Mouse (Mus musculus) intestine, embryonic 15.5 days (tissue): ENCODE measurements around the gene Gm17455. TPM values are rescaled to one million over a fixed set of nuclear protein-coding genes. Genes with fewer than 3 reads are reported as not detected.

ENCODE experiments used
- ATAC-seq: fragments of 200-750 bp; cut with Nextera tagmentation; 2 replicates; pipeline ENCODE4 v1.8.0; 2017; ENCODE audit warnings: moderate TSS enrichment, moderate library complexity
- H3K27ac ChIP-seq: fragments of 300-500 bp; sonication (generic); 2 replicates; pipeline ENCODE4 v1.5.1; 2015; ENCODE audit warnings: mild to moderate bottlenecking, inconsistent platforms
- H3K27me3 ChIP-seq: fragments of 300-500 bp; sonication (generic); replicated peaks from 2 replicates; pipeline ENCODE4 v1.6.1; 2015; ENCODE audit warnings: inconsistent platforms
- H3K36me3 ChIP-seq: fragments of 300-500 bp; sonication (generic); 2 replicates; pipeline ENCODE4 v1.6.1; 2015; ENCODE audit warnings: inconsistent platforms
- H3K4me1 ChIP-seq: fragments of 300-500 bp; sonication (generic); replicated peaks from 2 replicates; pipeline ENCODE4 v1.6.1; 2015; ENCODE audit warnings: inconsistent platforms
- H3K4me2 ChIP-seq: fragments of 300-500 bp; sonication (generic); replicated peaks from 2 replicates; pipeline ENCODE4 v1.6.1; 2015; ENCODE audit warnings: mild to moderate bottlenecking, inconsistent platforms
- H3K4me3 ChIP-seq: fragments of 300-500 bp; sonication (generic); replicated peaks from 2 replicates; pipeline ENCODE4 v1.5.1; 2015; ENCODE audit warnings: inconsistent platforms
- H3K9ac ChIP-seq: fragments of 300-500 bp; sonication (generic); 2 replicates; pipeline ENCODE4 v1.6.1; 2015; ENCODE audit warnings: inconsistent platforms
- H3K9me3 ChIP-seq: fragments of 300-500 bp; sonication (generic); 2 replicates; pipeline ENCODE4 v1.6.1; 2016; ENCODE audit warnings: inconsistent platforms
- WGBS: fragments of 180-500 bp; shearing (Covaris S2); methylation state at CpG from one replicate; pipeline ENCODE4 v1.1.7; 2015; 5-methylcytosine and 5-hydroxymethylcytosine counted together
- polyA plus RNA-seq: library from polyadenylated mRNA; unstranded; fragments of >200 nt; fragmentation: Nextera tagmentation; extraction: Ambion mirVana; gene quantifications from 2 replicates; pipeline ENCODE4 v1.2.1, GENCODE M21; 2015

Gm17455 gene
- polyA plus RNA-seq, 1 experiment from 2014 or later: 0.28 TPM

- H3K9ac ChIP-seq: no peak overlapping the region
- H3K36me3 ChIP-seq: no peaks in the 10 kb centered on the region
- no peaks in the 10 kb centered on the region for H3K9me3 ChIP-seq
- no peak for ATAC-seq
- H3K27me3 ChIP-seq: no peaks in the 10 kb centered on the region
- H3K4me3 ChIP-seq: no peak overlapping the region
- no peak overlapping the region for H3K4me2 ChIP-seq
- H3K4me1 ChIP-seq: no peaks in the 10 kb centered on the region
- 74% methylated on average over 11 of the region's 11 CpGs for WGBS
- no peak overlapping the region for H3K27ac ChIP-seq
These were observed 1.2 kb downstream of the Gm17455 start for GRCm38 (mm10) chr10:60400507-60401295.

GRCm38 (mm10) chr10:60405460-60406177, 6.1 kb downstream of the Gm17455 start:
- WGBS: 40% methylated on average over 7 of the region's 7 CpGs
- Histone ChIP-seq H3K27ac (peak overlapping the region; percentile 23; the same call in 1 of the 2 replicates), H3K36me3 (no peaks in the 10 kb centered on the region), H3K9me3 (no peaks in the 10 kb centered on the region), H3K9ac (no peak overlapping the region), H3K4me2 (no peak overlapping the region), H3K27me3 (no peaks in the 10 kb centered on the region), H3K4me3 (no peak overlapping the region), H3K4me1 (no peaks in the 10 kb centered on the region)
- ATAC-seq: no peak

GRCm38 (mm10) chr10:60407831-60408230, 8.3 kb downstream of the Gm17455 start:
- no peak overlapping the region for H3K4me3 ChIP-seq
- H3K4me2 ChIP-seq: no peak overlapping the region
- no peaks in the 10 kb centered on the region for H3K36me3 ChIP-seq
- H3K27me3 ChIP-seq: no peaks in the 10 kb centered on the region
- ATAC-seq: no peak; the same call in 1 of the 2 replicates
- H3K4me1 ChIP-seq: no peaks in the 10 kb centered on the region
- WGBS: 6% methylated on average over 5 of the region's 5 CpGs
- no peak overlapping the region for H3K27ac ChIP-seq
- H3K9ac ChIP-seq: no peak overlapping the region
- H3K9me3 ChIP-seq: no peaks in the 10 kb centered on the region

- WGBS: 18% methylated on average over 5 of the region's 5 CpGs
- Histone ChIP-seq H3K4me3 (no peak overlapping the region), H3K27ac (no peak overlapping the region), H3K4me1 (no peaks in the 10 kb centered on the region), H3K4me2 (no peak overlapping the region), H3K36me3 (no peaks in the 10 kb centered on the region), H3K9ac (no peak overlapping the region), H3K9me3 (no peaks in the 10 kb centered on the region), H3K27me3 (no peaks in the 10 kb centered on the region)
- ATAC-seq: no peak
These were observed 12.3 kb downstream of the Gm17455 start for GRCm38 (mm10) chr10:60411794-60412193.

- Histone ChIP-seq H3K9ac (no peak overlapping the region), H3K27ac (no peak overlapping the region), H3K4me2 (no peak overlapping the region), H3K36me3 (no peaks in the 10 kb centered on the region), H3K9me3 (no peaks in the 10 kb centered on the region), H3K27me3 (no peaks in the 10 kb centered on the region), H3K4me3 (no peak overlapping the region), H3K4me1 (no peaks in the 10 kb centered on the region)
- 73% methylated on average over 2 of the region's 2 CpGs for WGBS
- ATAC-seq: no peak
These were observed 14.2 kb downstream of the Gm17455 start for GRCm38 (mm10) chr10:60413756-60414155.

- H3K4me2 ChIP-seq: no peak overlapping the region
- no peaks in the 10 kb centered on the region for H3K36me3 ChIP-seq
- 79% methylated on average over 2 of the region's 2 CpGs for WGBS
- H3K9ac ChIP-seq: no peak overlapping the region
- H3K4me1 ChIP-seq: no peaks in the 10 kb centered on the region
- no peaks in the 10 kb centered on the region for H3K27me3 ChIP-seq
- no peak for ATAC-seq
- no peaks in the 10 kb centered on the region for H3K9me3 ChIP-seq
- H3K27ac ChIP-seq: no peak overlapping the region
- H3K4me3 ChIP-seq: no peak overlapping the region
These were observed 17.5 kb downstream of the Gm17455 start for GRCm38 (mm10) chr10:60417041-60417440.

GRCm38 (mm10) chr10:60418137-60418536, 18.6 kb downstream of the Gm17455 start:
- H3K27me3 ChIP-seq: no peaks in the 10 kb centered on the region
- H3K4me1 ChIP-seq: peaks cover 4% of the 10 kb centered on the region; the same call in 1 of the 2 replicates
- no peaks in the 10 kb centered on the region for H3K9me3 ChIP-seq
- no peaks in the 10 kb centered on the region for H3K36me3 ChIP-seq
- no peak overlapping the region for H3K9ac ChIP-seq
- no peak overlapping the region for H3K4me2 ChIP-seq
- ATAC-seq: no peak
- 9% methylated on average over 3 of the region's 3 CpGs for WGBS
- no peak overlapping the region for H3K27ac ChIP-seq
- H3K4me3 ChIP-seq: no peak overlapping the region

- Histone ChIP-seq H3K4me3 (no peak overlapping the region), H3K9ac (no peak overlapping the region), H3K4me1 (peaks cover 4% of the 10 kb centered on the region; the same call in 1 of the 2 replicates), H3K9me3 (no peaks in the 10 kb centered on the region), H3K36me3 (no peaks in the 10 kb centered on the region), H3K4me2 (no peak overlapping the region), H3K27me3 (no peaks in the 10 kb centered on the region), H3K27ac (no peak overlapping the region)
- no peak for ATAC-seq
- 30% methylated on average over 4 of the region's 4 CpGs for WGBS
These were observed 20.1 kb downstream of the Gm17455 start for GRCm38 (mm10) chr10:60419624-60420023.

GRCm38 (mm10) chr10:60422756-60423155, 23.2 kb downstream of the Gm17455 start:
- Histone ChIP-seq H3K27me3 (no peaks in the 10 kb centered on the region), H3K9me3 (no peaks in the 10 kb centered on the region), H3K4me1 (peaks cover 4% of the 10 kb centered on the region; the same call in 1 of the 2 replicates), H3K4me2 (no peak overlapping the region), H3K4me3 (no peak overlapping the region), H3K27ac (no peak overlapping the region), H3K36me3 (no peaks in the 10 kb centered on the region), H3K9ac (no peak overlapping the region)
- 65% methylated on average over 7 of the region's 7 CpGs for whole genome bisulfite sequencing
- no peak for ATAC-seq

GRCm38 (mm10) chr10:60430001-60430400, 30.5 kb downstream of the Gm17455 start:
- Histone ChIP-seq H3K36me3 (no peaks in the 10 kb centered on the region), H3K4me1 (no peaks in the 10 kb centered on the region), H3K4me3 (no peak overlapping the region), H3K9ac (no peak overlapping the region), H3K4me2 (no peak overlapping the region), H3K27me3 (no peaks in the 10 kb centered on the region), H3K27ac (no peak overlapping the region), H3K9me3 (no peaks in the 10 kb centered on the region)
- 74% methylated on average over 10 of the region's 10 CpGs for WGBS
- no peak for ATAC-seq

GRCm38 (mm10) chr10:60430591-60430990, 31.1 kb downstream of the Gm17455 start:
- no peak overlapping the region for H3K27ac ChIP-seq
- WGBS: 52% methylated on average over 6 of the region's 6 CpGs
- no peaks in the 10 kb centered on the region for H3K9me3 ChIP-seq
- H3K9ac ChIP-seq: no peak overlapping the region
- no peaks in the 10 kb centered on the region for H3K27me3 ChIP-seq
- ATAC-seq: no peak
- H3K4me3 ChIP-seq: no peak overlapping the region
- no peak overlapping the region for H3K4me2 ChIP-seq
- no peaks in the 10 kb centered on the region for H3K4me1 ChIP-seq
- H3K36me3 ChIP-seq: no peaks in the 10 kb centered on the region

- H3K36me3 ChIP-seq: no peaks in the 10 kb centered on the region
These were observed 33.2 kb downstream of the Gm17455 start for GRCm38 (mm10) chr10:60432679-60433078.

More at GRCm38 (mm10) chr10:60432679-60433078, 33.2 kb downstream of the Gm17455 start:
- H3K9ac ChIP-seq: no peak overlapping the region
- no peak overlapping the region for H3K4me3 ChIP-seq
- no peaks in the 10 kb centered on the region for H3K4me1 ChIP-seq
- H3K9me3 ChIP-seq: no peaks in the 10 kb centered on the region
- WGBS: 24% methylated on average over 4 of the region's 4 CpGs
- no peaks in the 10 kb centered on the region for H3K27me3 ChIP-seq
- ATAC-seq: no peak
- no peak overlapping the region for H3K27ac ChIP-seq
- no peak overlapping the region for H3K4me2 ChIP-seq
